Mouse (Mus musculus): ENCODE measurements around the gene C77080. TPM values are rescaled to one million over a fixed set of nuclear protein-coding genes. Genes with fewer than 3 reads are reported as not detected.
A peak's percentile ranks its signal among the peaks of the same experiment; 100 is the strongest.

C77080 gene
- polyA plus RNA-seq, 1 experiment from 2014 or later: 3.6 TPM

GRCm38 (mm10) chr4:129283226-129283625 is 22.0 kb upstream of the C77080 start:
- Histone ChIP-seq H3K36me3 (ENCODE audit: control insufficient read depth, insufficient read depth, low read length) (no peaks in the 10 kb centered on the region), H3K27ac (ENCODE audit: low read depth, low read length) (no peak overlapping the region), H3K4me3 (ENCODE audit: low read depth, low read length) (no peak overlapping the region), H3K4me2 (ENCODE audit: low read length) (no peak overlapping the region), H3K4me1 (ENCODE audit: control insufficient read depth, insufficient read depth, low read length) (peaks cover 15% of the 10 kb centered on the region), H3K9ac (ENCODE audit: low read length) (no peak overlapping the region), H3K27me3 (replicated peaks; ENCODE audit: control insufficient read depth, insufficient read depth, low read length) (peaks cover 12% of the 10 kb centered on the region; the same call in 1 of the 2 replicates), H3K9me3 (replicated peaks; ENCODE audit: control insufficient read depth, low read length) (no peaks in the 10 kb centered on the region)
- WGBS: 86% methylated on average over 5 of the region's 5 CpGs
- no peak for ATAC-seq
- no peak for DNase-seq (ENCODE audit: low spot score)

- DNase-seq (ENCODE audit: low spot score): no peak
- Histone ChIP-seq H3K9me3 (replicated peaks; ENCODE audit: control insufficient read depth, low read length) (no peaks in the 10 kb centered on the region), H3K4me2 (ENCODE audit: low read length) (no peak overlapping the region), H3K9ac (ENCODE audit: low read length) (no peak overlapping the region), H3K4me1 (ENCODE audit: control insufficient read depth, insufficient read depth, low read length) (peaks cover 15% of the 10 kb centered on the region), H3K27ac (ENCODE audit: low read depth, low read length) (no peak overlapping the region), H3K4me3 (ENCODE audit: low read depth, low read length) (no peak overlapping the region), H3K36me3 (ENCODE audit: control insufficient read depth, insufficient read depth, low read length) (no peaks in the 10 kb centered on the region), H3K27me3 (replicated peaks; ENCODE audit: control insufficient read depth, insufficient read depth, low read length) (peaks cover 8% of the 10 kb centered on the region; the same call in 1 of the 2 replicates)
- 85% methylated on average over 5 of the region's 5 CpGs for WGBS
- no peak for ATAC-seq
Measured at GRCm38 (mm10) chr4:129282786-129283185, 21.6 kb upstream of the C77080 start.

- 2% methylated on average over 18 of the region's 18 CpGs for WGBS
- Histone ChIP-seq H3K27ac (ENCODE audit: low read depth, low read length) (no peak overlapping the region), H3K36me3 (ENCODE audit: control insufficient read depth, insufficient read depth, low read length) (no peaks in the 10 kb centered on the region), H3K9me3 (replicated peaks; ENCODE audit: control insufficient read depth, low read length) (no peaks in the 10 kb centered on the region), H3K4me3 (ENCODE audit: low read depth, low read length) (no peak overlapping the region), H3K9ac (ENCODE audit: low read length) (no peak overlapping the region), H3K4me2 (ENCODE audit: low read length) (no peak overlapping the region), H3K27me3 (replicated peaks; ENCODE audit: control insufficient read depth, insufficient read depth, low read length) (no peaks in the 10 kb centered on the region), H3K4me1 (ENCODE audit: control insufficient read depth, insufficient read depth, low read length) (no peaks in the 10 kb centered on the region)
- DNase-seq (ENCODE audit: low spot score) (peak; percentile 92), ATAC-seq (peak; percentile 61)
Measured at GRCm38 (mm10) chr4:129276453-129276865, 15.3 kb upstream of the C77080 start.

- no peak for ATAC-seq
- Histone ChIP-seq H3K4me2 (ENCODE audit: low read length) (no peak overlapping the region), H3K27ac (ENCODE audit: low read depth, low read length) (no peak overlapping the region; the same call in 1 of the 2 replicates), H3K27me3 (replicated peaks; ENCODE audit: control insufficient read depth, insufficient read depth, low read length) (no peaks in the 10 kb centered on the region), H3K4me3 (ENCODE audit: low read depth, low read length) (no peak overlapping the region), H3K4me1 (ENCODE audit: control insufficient read depth, insufficient read depth, low read length) (no peaks in the 10 kb centered on the region), H3K9ac (ENCODE audit: low read length) (no peak overlapping the region), H3K36me3 (ENCODE audit: control insufficient read depth, insufficient read depth, low read length) (no peaks in the 10 kb centered on the region), H3K9me3 (replicated peaks; ENCODE audit: control insufficient read depth, low read length) (no peaks in the 10 kb centered on the region)
- 30% methylated on average over 5 of the region's 5 CpGs for WGBS
- DNase-seq (ENCODE audit: low spot score): peak; percentile 79
Measured at GRCm38 (mm10) chr4:129272756-129273046, 11.5 kb upstream of the C77080 start.

GRCm38 (mm10) chr4:129271991-129272755 is 11.0 kb upstream of the C77080 start:
- no peak overlapping the region for H3K4me3 ChIP-seq (ENCODE audit: low read depth, low read length)

GRCm38 (mm10) chr4:129268698-129269097 is 7.5 kb upstream of the C77080 start:
- H3K4me2 ChIP-seq (ENCODE audit: low read length): no peak overlapping the region
- H3K4me1 ChIP-seq (ENCODE audit: control insufficient read depth, insufficient read depth, low read length): no peaks in the 10 kb centered on the region
- no peaks in the 10 kb centered on the region for H3K36me3 ChIP-seq (ENCODE audit: control insufficient read depth, insufficient read depth, low read length)
- H3K27me3 ChIP-seq (replicated peaks; ENCODE audit: control insufficient read depth, insufficient read depth, low read length): no peaks in the 10 kb centered on the region
- ATAC-seq (no peak), DNase-seq (ENCODE audit: low spot score) (no peak)
- H3K9ac ChIP-seq (ENCODE audit: low read length): no peak overlapping the region
- H3K9me3 ChIP-seq (replicated peaks; ENCODE audit: control insufficient read depth, low read length): no peaks in the 10 kb centered on the region
- WGBS: 52% methylated on average over 1 of the region's 1 CpGs
- no peak overlapping the region for H3K4me3 ChIP-seq (ENCODE audit: low read depth, low read length)
- no peak overlapping the region for H3K27ac ChIP-seq (ENCODE audit: low read depth, low read length)

More at GRCm38 (mm10) chr4:129271991-129272755, 11.0 kb upstream of the C77080 start:
- Histone ChIP-seq H3K36me3 (ENCODE audit: control insufficient read depth, insufficient read depth, low read length) (no peaks in the 10 kb centered on the region), H3K9ac (ENCODE audit: low read length) (no peak overlapping the region), H3K27ac (ENCODE audit: low read depth, low read length) (no peak overlapping the region), H3K4me1 (ENCODE audit: control insufficient read depth, insufficient read depth, low read length) (no peaks in the 10 kb centered on the region), H3K9me3 (replicated peaks; ENCODE audit: control insufficient read depth, low read length) (no peaks in the 10 kb centered on the region), H3K4me2 (ENCODE audit: low read length) (no peak overlapping the region), H3K27me3 (replicated peaks; ENCODE audit: control insufficient read depth, insufficient read depth, low read length) (no peaks in the 10 kb centered on the region)
- no peak for DNase-seq (ENCODE audit: low spot score)
- 18% methylated on average over 15 of the region's 15 CpGs for WGBS
- no peak for ATAC-seq

- Histone ChIP-seq H3K27ac (ENCODE audit: low read depth, low read length) (no peak overlapping the region), H3K36me3 (ENCODE audit: control insufficient read depth, insufficient read depth, low read length) (no peaks in the 10 kb centered on the region), H3K9ac (ENCODE audit: low read length) (no peak overlapping the region), H3K9me3 (replicated peaks; ENCODE audit: control insufficient read depth, low read length) (no peaks in the 10 kb centered on the region), H3K4me2 (ENCODE audit: low read length) (no peak overlapping the region), H3K4me1 (ENCODE audit: control insufficient read depth, insufficient read depth, low read length) (no peaks in the 10 kb centered on the region), H3K27me3 (replicated peaks; ENCODE audit: control insufficient read depth, insufficient read depth, low read length) (no peaks in the 10 kb centered on the region), H3K4me3 (ENCODE audit: low read depth, low read length) (no peak overlapping the region)
- ATAC-seq (no peak), DNase-seq (ENCODE audit: low spot score) (no peak)
- WGBS: 61% methylated on average over 5 of the region's 5 CpGs
Measured at GRCm38 (mm10) chr4:129266821-129267220, 5.6 kb upstream of the C77080 start.

GRCm38 (mm10) chr4:129266191-129266590 is 5.0 kb upstream of the C77080 start:
- Histone ChIP-seq H3K27me3 (replicated peaks; ENCODE audit: control insufficient read depth, insufficient read depth, low read length) (no peaks in the 10 kb centered on the region), H3K9ac (ENCODE audit: low read length) (no peak overlapping the region), H3K4me1 (ENCODE audit: control insufficient read depth, insufficient read depth, low read length) (no peaks in the 10 kb centered on the region), H3K27ac (ENCODE audit: low read depth, low read length) (no peak overlapping the region), H3K9me3 (replicated peaks; ENCODE audit: control insufficient read depth, low read length) (no peaks in the 10 kb centered on the region), H3K4me2 (ENCODE audit: low read length) (no peak overlapping the region), H3K36me3 (ENCODE audit: control insufficient read depth, insufficient read depth, low read length) (no peaks in the 10 kb centered on the region), H3K4me3 (ENCODE audit: low read depth, low read length) (no peak overlapping the region)
- ATAC-seq: no peak
- no peak for DNase-seq (ENCODE audit: low spot score)
- WGBS: 76% methylated on average over 4 of the region's 4 CpGs

- no peak for DNase-seq (ENCODE audit: low spot score)
- H3K4me1 ChIP-seq (ENCODE audit: control insufficient read depth, insufficient read depth, low read length): no peaks in the 10 kb centered on the region
- no peak overlapping the region for H3K4me3 ChIP-seq (ENCODE audit: low read depth, low read length)
- H3K27me3 ChIP-seq (replicated peaks; ENCODE audit: control insufficient read depth, insufficient read depth, low read length): no peaks in the 10 kb centered on the region
- WGBS: 48% methylated on average over 19 of the region's 19 CpGs
- no peak overlapping the region for H3K9ac ChIP-seq (ENCODE audit: low read length)
- no peak for ATAC-seq
- no peaks in the 10 kb centered on the region for H3K9me3 ChIP-seq (replicated peaks; ENCODE audit: control insufficient read depth, low read length)
- H3K36me3 ChIP-seq (ENCODE audit: control insufficient read depth, insufficient read depth, low read length): no peaks in the 10 kb centered on the region
- H3K27ac ChIP-seq (ENCODE audit: low read depth, low read length): no peak overlapping the region
- no peak overlapping the region for H3K4me2 ChIP-seq (ENCODE audit: low read length)
Measured at GRCm38 (mm10) chr4:129263225-129264021, 2.2 kb upstream of the C77080 start.

Data from forebrain, embryonic 14.5 days (tissue).